Mouse (Mus musculus): ENCODE measurements around the gene Rab20.
"Not testable (repeated sequence)": the region's sequence is repeated elsewhere in the genome, so short reads cannot be mapped to it uniquely, and the experiment has no call there.

Rab20 gene

GRCm38 (mm10) chr8:11479591-11479990 lies 1.1 kb upstream of the Rab20 start:
- no peak for DNase-seq (ENCODE audit: low spot score)

- no peak for DNase-seq (ENCODE audit: low spot score)
Observed at GRCm38 (mm10) chr8:11478807-11479527, 457 bp upstream of the Rab20 start.

- DNase-seq (ENCODE audit: low spot score), result no peak
Observed at GRCm38 (mm10) chr8:11477178-11477553, 1.3 kb downstream of the Rab20 start.

GRCm38 (mm10) chr8:11476338-11477177 lies 2.0 kb downstream of the Rab20 start:
- DNase-seq (ENCODE audit: low spot score), result no peak

- no peak for DNase-seq (ENCODE audit: low spot score)
Observed at GRCm38 (mm10) chr8:11475876-11476275, 2.6 kb downstream of the Rab20 start.

GRCm38 (mm10) chr8:11475397-11475796 lies 3.1 kb downstream of the Rab20 start:
- no peak for DNase-seq (ENCODE audit: low spot score)

- DNase-seq (ENCODE audit: low spot score), result no peak
Observed at GRCm38 (mm10) chr8:11473072-11473471, 5.4 kb downstream of the Rab20 start.

- DNase-seq (ENCODE audit: low spot score), result no peak
Observed at GRCm38 (mm10) chr8:11471309-11471708, 7.2 kb downstream of the Rab20 start.

- no peak for DNase-seq (ENCODE audit: low spot score)
Observed at GRCm38 (mm10) chr8:11470694-11471093, 7.8 kb downstream of the Rab20 start.

GRCm38 (mm10) chr8:11469095-11469494 lies 9.4 kb downstream of the Rab20 start:
- peak; percentile 39 for DNase-seq (ENCODE audit: low spot score)

GRCm38 (mm10) chr8:11466528-11466927 lies 12.0 kb downstream of the Rab20 start:
- DNase-seq (ENCODE audit: low spot score), result not testable (repeated sequence)

- no peak for DNase-seq (ENCODE audit: low spot score)
Observed at GRCm38 (mm10) chr8:11465619-11466018, 12.9 kb downstream of the Rab20 start.

- DNase-seq (ENCODE audit: low spot score), result no peak
Observed at GRCm38 (mm10) chr8:11464707-11464964, 13.9 kb downstream of the Rab20 start.

- no peak for DNase-seq (ENCODE audit: low spot score)
Observed at GRCm38 (mm10) chr8:11463889-11464706, 14.4 kb downstream of the Rab20 start.

GRCm38 (mm10) chr8:11463541-11463888 lies 15.0 kb downstream of the Rab20 start:
- no peak for DNase-seq (ENCODE audit: low spot score)

GRCm38 (mm10) chr8:11462641-11463040 lies 15.9 kb downstream of the Rab20 start:
- DNase-seq (ENCODE audit: low spot score), result no peak

- no peak for DNase-seq (ENCODE audit: low spot score)
Observed at GRCm38 (mm10) chr8:11461847-11462246, 16.7 kb downstream of the Rab20 start.

GRCm38 (mm10) chr8:11460934-11461333 lies 17.6 kb downstream of the Rab20 start:
- no peak for DNase-seq (ENCODE audit: low spot score)

GRCm38 (mm10) chr8:11459016-11459415 lies 19.5 kb downstream of the Rab20 start:
- no peak for DNase-seq (ENCODE audit: low spot score)

GRCm38 (mm10) chr8:11457981-11458836 lies 20.3 kb downstream of the Rab20 start:
- DNase-seq (ENCODE audit: low spot score), result no peak

GRCm38 (mm10) chr8:11457278-11457677 lies 21.2 kb downstream of the Rab20 start:
- DNase-seq (ENCODE audit: low spot score), result no peak

- no peak for DNase-seq (ENCODE audit: low spot score)
Observed at GRCm38 (mm10) chr8:11454228-11454627, 24.3 kb downstream of the Rab20 start.
